Mouse (Mus musculus) stomach, embryonic 16.5 days (tissue): ENCODE measurements around the gene Samsn1. TPM values are rescaled to one million over a fixed set of nuclear protein-coding genes. Genes with fewer than 3 reads are reported as not detected.
"Not testable (repeated sequence)": the region's sequence is repeated elsewhere in the genome, so short reads cannot be mapped to it uniquely, and the experiment has no call there.

Source experiments
- ATAC-seq: fragments of 200-750 bp; cut with Nextera tagmentation; 2 replicates; pipeline ENCODE4 v1.8.0; 2017; ENCODE audit warnings: moderate number of reproducible peaks, moderate TSS enrichment; ENCODE audit not compliant: insufficient read depth, low FRiP score
- H3K27ac ChIP-seq: fragments of 300-500 bp; sonication (generic); 2 replicates; pipeline ENCODE4 v1.5.1; 2014; ENCODE audit warnings: low read length
- H3K27me3 ChIP-seq: fragments of 300-500 bp; sonication (generic); 2 replicates; pipeline ENCODE4 v1.6.1; 2014; ENCODE audit warnings: low read length, control low read depth, mixed read lengths; ENCODE audit not compliant: control insufficient read depth, insufficient read depth
- H3K36me3 ChIP-seq: fragments of 300-500 bp; sonication (generic); 2 replicates; pipeline ENCODE4 v1.6.1; 2014; ENCODE audit warnings: low read length; ENCODE audit not compliant: control insufficient read depth, insufficient read depth
- H3K4me1 ChIP-seq: fragments of 300-500 bp; sonication (generic); 2 replicates; pipeline ENCODE4 v1.6.1; 2014; ENCODE audit warnings: low read length, control low read depth, mixed read lengths; ENCODE audit not compliant: control insufficient read depth, insufficient read depth
- H3K4me2 ChIP-seq: fragments of 300-500 bp; sonication (generic); 2 replicates; pipeline ENCODE4 v1.6.1; 2014; ENCODE audit warnings: low read depth, low read length, mixed read lengths
- H3K4me3 ChIP-seq: fragments of 300-500 bp; sonication (generic); replicated peaks from 2 replicates; pipeline ENCODE4 v1.5.1; 2014; ENCODE audit warnings: mild to moderate bottlenecking, low read length
- H3K9ac ChIP-seq: fragments of 300-500 bp; sonication (generic); 2 replicates; pipeline ENCODE4 v1.6.1; 2014; ENCODE audit warnings: low read length
- H3K9me3 ChIP-seq: fragments of 300-500 bp; sonication (generic); replicated peaks from 2 replicates; pipeline ENCODE4 v1.6.1; 2016; ENCODE audit warnings: low read length, control low read depth; ENCODE audit not compliant: control insufficient read depth
- WGBS: fragments of 180-500 bp; shearing (Covaris S2); extraction: QIAGEN DNeasy Blood & Tissue Kit; methylation state at CpG from one replicate; pipeline ENCODE4 v1.1.7; 2014; 5-methylcytosine and 5-hydroxymethylcytosine counted together
- polyA plus RNA-seq: library from polyadenylated mRNA; unstranded; fragments of >200 nt; fragmentation: Nextera tagmentation; extraction: Ambion mirVana; gene quantifications from 2 replicates; pipeline ENCODE4 v1.2.1, GENCODE M21; 2015

The Samsn1 gene
- polyA plus RNA-seq, 1 experiment from 2014 or later: 4.6 TPM

GRCm38 (mm10) chr16:75849039-75849438, 173.0 kb downstream of the Samsn1 start:
- 88% methylated on average over 6 of the region's 6 CpGs for WGBS
- H3K36me3 ChIP-seq: no peaks in the 10 kb centered on the region
- no peak overlapping the region for H3K27ac ChIP-seq
- H3K4me1 ChIP-seq: no peaks in the 10 kb centered on the region
- no peaks in the 10 kb centered on the region for H3K27me3 ChIP-seq
- H3K9me3 ChIP-seq: no peaks in the 10 kb centered on the region
- H3K4me3 ChIP-seq: no peak overlapping the region
- ATAC-seq: no peak
- H3K9ac ChIP-seq: no peak overlapping the region
- no peak overlapping the region for H3K4me2 ChIP-seq

- Histone ChIP-seq H3K9ac (no peak overlapping the region), H3K27ac (no peak overlapping the region), H3K9me3 (no peaks in the 10 kb centered on the region), H3K27me3 (no peaks in the 10 kb centered on the region), H3K4me3 (no peak overlapping the region), H3K4me2 (no peak overlapping the region), H3K36me3 (no peaks in the 10 kb centered on the region), H3K4me1 (no peaks in the 10 kb centered on the region)
- ATAC-seq: no peak
- WGBS: 74% methylated on average over 7 of the region's 7 CpGs
Observed at GRCm38 (mm10) chr16:75843653-75844062, 178.4 kb downstream of the Samsn1 start.

- no peak overlapping the region for H3K4me3 ChIP-seq
- H3K27ac ChIP-seq: no peak overlapping the region
- no peaks in the 10 kb centered on the region for H3K27me3 ChIP-seq
- ATAC-seq: no peak
- no peaks in the 10 kb centered on the region for H3K36me3 ChIP-seq
- H3K4me2 ChIP-seq: no peak overlapping the region
- WGBS: 92% methylated on average over 9 of the region's 9 CpGs
- no peak overlapping the region for H3K9ac ChIP-seq
- H3K9me3 ChIP-seq: no peaks in the 10 kb centered on the region
- H3K4me1 ChIP-seq: no peaks in the 10 kb centered on the region
Observed at GRCm38 (mm10) chr16:75843031-75843430, 179.1 kb downstream of the Samsn1 start.

DNA sequence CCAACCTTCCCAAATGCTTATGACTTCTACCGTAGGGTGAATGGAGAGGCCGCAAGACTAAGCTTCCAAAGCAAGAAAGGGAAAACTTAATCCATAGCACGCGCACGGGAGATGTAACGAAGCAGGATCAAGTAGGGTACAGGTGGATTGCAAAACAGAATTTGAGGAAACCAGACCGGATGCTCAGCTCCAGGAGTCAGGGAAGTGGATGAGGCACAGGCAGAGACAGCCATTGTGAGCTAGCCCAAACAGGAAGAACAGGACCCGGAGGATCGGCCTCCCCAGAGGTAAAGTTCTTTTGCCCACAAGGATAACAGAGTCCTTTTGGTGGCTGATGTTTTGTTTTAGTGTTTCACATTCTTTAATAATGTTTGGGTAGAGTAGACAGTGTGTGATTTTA, 179.5 kb downstream of the Samsn1 start:
- ATAC-seq: no peak
- no peak overlapping the region for H3K9ac ChIP-seq
- no peaks in the 10 kb centered on the region for H3K4me1 ChIP-seq
- no peak overlapping the region for H3K27ac ChIP-seq
- no peaks in the 10 kb centered on the region for H3K27me3 ChIP-seq
- no peak overlapping the region for H3K4me3 ChIP-seq
- no peaks in the 10 kb centered on the region for H3K36me3 ChIP-seq
- WGBS: 87% methylated on average over 9 of the region's 9 CpGs
- H3K9me3 ChIP-seq: no peaks in the 10 kb centered on the region
- no peak overlapping the region for H3K4me2 ChIP-seq

DNA sequence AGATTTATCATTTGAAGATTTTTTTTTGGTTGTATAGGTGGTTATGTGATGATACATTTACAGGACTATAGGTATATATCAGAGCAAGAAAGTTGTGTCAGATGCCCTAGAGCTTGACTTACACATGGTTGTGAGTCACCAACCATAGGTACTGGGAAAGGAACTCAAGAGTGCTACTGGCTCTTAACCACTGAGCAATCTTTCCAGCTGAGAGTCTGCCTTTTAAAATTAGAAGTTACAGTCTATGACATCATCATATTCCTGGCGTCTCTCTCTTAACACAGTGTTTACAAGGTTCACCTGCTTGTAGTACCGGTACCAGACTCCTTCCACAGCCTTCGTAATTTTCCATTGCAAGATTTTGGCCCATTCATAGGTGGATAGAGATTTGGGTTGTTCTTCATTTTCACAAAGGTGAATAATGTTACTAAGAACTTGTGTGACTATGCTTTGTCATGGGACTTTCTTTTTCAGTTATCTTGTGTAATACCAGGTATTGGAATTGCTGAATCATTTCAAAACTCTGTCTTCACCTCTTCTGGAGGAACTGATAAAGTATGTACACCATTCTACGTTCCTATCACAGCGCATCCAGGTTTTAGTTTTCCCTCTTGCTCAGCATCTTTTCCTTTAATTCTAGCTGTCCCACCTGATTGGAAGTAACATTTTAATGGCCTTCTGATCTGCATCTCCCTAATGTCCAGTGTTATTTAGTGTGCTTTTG, 184.2 kb downstream of the Samsn1 start:
- H3K4me1 ChIP-seq: no peaks in the 10 kb centered on the region
- H3K9ac ChIP-seq: no peak overlapping the region
- H3K9me3 ChIP-seq: no peaks in the 10 kb centered on the region
- H3K27ac ChIP-seq: no peak overlapping the region
- no peaks in the 10 kb centered on the region for H3K36me3 ChIP-seq
- no peak overlapping the region for H3K4me2 ChIP-seq
- WGBS: 86% methylated on average over 5 of the region's 5 CpGs
- H3K27me3 ChIP-seq: no peaks in the 10 kb centered on the region
- ATAC-seq: no peak; the same call in 1 of the 2 replicates
- no peak overlapping the region for H3K4me3 ChIP-seq

DNA sequence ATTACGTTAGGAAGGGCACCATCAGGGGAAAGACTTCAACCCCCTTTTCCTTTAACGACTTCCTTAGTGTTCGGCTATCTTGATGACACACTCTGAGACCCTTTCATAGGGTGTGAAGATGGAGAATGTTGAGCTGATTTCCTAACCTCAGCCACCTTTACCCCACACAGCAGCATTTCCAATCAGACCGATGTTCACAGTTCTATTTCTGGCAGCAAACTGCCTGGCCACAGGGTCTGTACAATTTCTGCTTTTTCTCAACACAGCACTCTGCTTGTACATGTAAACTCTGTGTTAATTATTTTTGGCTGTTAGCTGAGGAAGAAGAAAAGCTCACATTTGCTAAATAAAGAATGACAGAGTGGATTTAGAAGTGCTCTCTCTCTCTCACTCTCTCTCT, 190.7 kb downstream of the Samsn1 start:
- no peak overlapping the region for H3K4me2 ChIP-seq
- H3K4me1 ChIP-seq: no peaks in the 10 kb centered on the region
- H3K27ac ChIP-seq: no peak overlapping the region
- no peak for ATAC-seq
- H3K9ac ChIP-seq: no peak overlapping the region
- no peaks in the 10 kb centered on the region for H3K27me3 ChIP-seq
- WGBS: 37% methylated on average over 4 of the region's 4 CpGs
- H3K4me3 ChIP-seq: no peak overlapping the region
- no peaks in the 10 kb centered on the region for H3K9me3 ChIP-seq
- no peaks in the 10 kb centered on the region for H3K36me3 ChIP-seq

GRCm38 (mm10) chr16:75826949-75827348, 195.1 kb downstream of the Samsn1 start:
- not testable (repeated sequence) for H3K36me3 ChIP-seq, H3K4me1 ChIP-seq, H3K4me2 ChIP-seq, H3K9ac ChIP-seq, H3K4me3 ChIP-seq, H3K27ac ChIP-seq, ATAC-seq, H3K27me3 ChIP-seq, H3K9me3 ChIP-seq

DNA sequence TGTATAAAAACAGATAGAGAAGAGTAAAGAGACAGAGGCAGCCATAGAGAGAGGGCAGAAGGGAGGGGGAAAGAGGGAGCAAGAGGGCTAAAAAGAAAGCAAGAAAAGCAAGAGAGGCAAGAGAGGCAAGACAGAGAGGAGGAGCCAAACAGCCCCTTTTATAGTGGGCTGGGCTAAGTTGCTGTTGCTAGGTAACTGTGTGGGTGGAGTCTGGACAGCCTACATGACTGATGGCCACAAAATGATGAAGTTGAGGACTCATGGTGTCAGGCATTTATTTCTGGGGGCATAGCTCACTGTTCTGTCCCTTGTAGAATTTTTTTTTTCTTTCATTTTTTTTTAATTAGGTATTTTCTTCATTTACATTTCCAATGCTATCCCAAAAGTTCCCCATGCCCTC, 195.6 kb downstream of the Samsn1 start:
- no peaks in the 10 kb centered on the region for H3K27me3 ChIP-seq
- no peak for ATAC-seq
- H3K9ac ChIP-seq: no peak overlapping the region
- H3K27ac ChIP-seq: no peak overlapping the region
- no peaks in the 10 kb centered on the region for H3K9me3 ChIP-seq
- no peaks in the 10 kb centered on the region for H3K4me1 ChIP-seq
- no peak overlapping the region for H3K4me3 ChIP-seq
- no peaks in the 10 kb centered on the region for H3K36me3 ChIP-seq
- H3K4me2 ChIP-seq: no peak overlapping the region

DNA sequence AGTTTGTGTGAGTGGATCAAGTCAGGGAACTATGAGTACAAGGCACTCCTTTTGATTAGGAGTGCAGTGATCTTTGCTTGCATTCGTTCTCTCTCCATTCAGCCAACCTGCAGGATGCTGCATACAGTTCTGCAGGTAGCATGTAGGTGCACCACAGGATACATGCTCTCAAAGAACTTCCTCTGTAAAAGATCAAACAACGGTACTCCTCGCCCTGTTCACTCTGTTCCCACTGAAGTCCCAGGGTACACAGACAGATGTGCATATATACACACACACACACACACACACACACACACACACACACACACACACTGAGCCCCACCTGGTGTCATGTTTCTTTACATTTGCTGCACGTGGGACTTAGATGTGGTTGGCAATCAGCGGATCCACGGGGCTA, 198.9 kb downstream of the Samsn1 start:
- WGBS: 52% methylated on average over 6 of the region's 6 CpGs
- H3K36me3 ChIP-seq: no peaks in the 10 kb centered on the region

More for the DNA sequence above, 198.9 kb downstream of the Samsn1 start:
- no peaks in the 10 kb centered on the region for H3K4me1 ChIP-seq
- H3K27ac ChIP-seq: no peak overlapping the region
- ATAC-seq: no peak
- no peak overlapping the region for H3K4me3 ChIP-seq
- H3K9ac ChIP-seq: no peak overlapping the region
- no peak overlapping the region for H3K4me2 ChIP-seq
- H3K27me3 ChIP-seq: no peaks in the 10 kb centered on the region
- no peaks in the 10 kb centered on the region for H3K9me3 ChIP-seq
